Mouse (Mus musculus) kidney, postnatal 0 days (tissue): ENCODE data around the gene Rpl21. TPM values are rescaled to one million over a fixed set of nuclear protein-coding genes. Genes with fewer than 3 reads are reported as not detected.

Source experiments
- ATAC-seq: fragments of 200-750 bp; cut with Nextera tagmentation; replicated peaks from 2 replicates; pipeline ENCODE4 v1.8.0; 2017; ENCODE audit warnings: low read depth, moderate number of reproducible peaks, moderate TSS enrichment, moderate library complexity; ENCODE audit not compliant: low FRiP score
- DNase-seq: peaks from one replicate; pipeline ENCODE4 v3.0.0-alpha.2; 2016; ENCODE audit warnings: low spot score
- H3K27ac ChIP-seq: fragments of 300-500 bp; sonication (generic); 2 replicates; pipeline ENCODE4 v1.5.1; 2014; ENCODE audit warnings: mild to moderate bottlenecking
- H3K27me3 ChIP-seq: fragments of 300-500 bp; sonication (generic); 2 replicates; pipeline ENCODE4 v1.6.1; 2014; ENCODE audit warnings: low read length, mixed read lengths; ENCODE audit not compliant: insufficient read depth
- H3K36me3 ChIP-seq: fragments of 300-500 bp; sonication (generic); 2 replicates; pipeline ENCODE4 v1.6.1; 2014; ENCODE audit warnings: low read length, mixed read lengths; ENCODE audit not compliant: insufficient read depth
- H3K4me1 ChIP-seq: fragments of 300-500 bp; sonication (generic); replicated peaks from 2 replicates; pipeline ENCODE4 v1.6.1; 2014; ENCODE audit warnings: antibody characterized with exemption, low read length, mixed read lengths; ENCODE audit not compliant: insufficient read depth
- H3K4me2 ChIP-seq: fragments of 300-500 bp; sonication (generic); 2 replicates; pipeline ENCODE4 v1.6.1; 2014; ENCODE audit warnings: mild to moderate bottlenecking, low read length, moderate library complexity, mixed read lengths
- H3K4me3 ChIP-seq: fragments of 300-500 bp; sonication (generic); replicated peaks from 2 replicates; pipeline ENCODE4 v1.5.1; 2014; ENCODE audit warnings: low read depth, low read length
- H3K9ac ChIP-seq: fragments of 300-500 bp; sonication (generic); 2 replicates; pipeline ENCODE4 v1.6.1; 2014; ENCODE audit warnings: low read depth, low read length
- H3K9me3 ChIP-seq: fragments of 300-500 bp; sonication (generic); replicated peaks from 2 replicates; pipeline ENCODE4 v1.6.1; 2016; ENCODE audit warnings: low read length, inconsistent platforms, mixed read lengths
- CTCF ChIP-seq: IDR thresholded peaks from 2 replicates; pipeline ENCODE4 v1.5.1; 2016; ENCODE audit warnings: antibody characterized with exemption, low read depth, mild to moderate bottlenecking, moderate library complexity
- WGBS: fragments of 180-500 bp; shearing (Covaris S2); extraction: QIAGEN DNeasy Blood & Tissue Kit; methylation state at CpG from one replicate; pipeline ENCODE4 v1.1.7; 2014; 5-methylcytosine and 5-hydroxymethylcytosine counted together
- polyA plus RNA-seq: library from polyadenylated mRNA; unstranded; fragments of >200 nt; fragmentation: Nextera tagmentation; extraction: Ambion mirVana; gene quantifications from 2 replicates; pipeline ENCODE4 v1.2.1, GENCODE M21; 2015

Gene Rpl21
- polyA plus RNA-seq, 1 experiment from 2014 or later, result 688 TPM

DNA sequence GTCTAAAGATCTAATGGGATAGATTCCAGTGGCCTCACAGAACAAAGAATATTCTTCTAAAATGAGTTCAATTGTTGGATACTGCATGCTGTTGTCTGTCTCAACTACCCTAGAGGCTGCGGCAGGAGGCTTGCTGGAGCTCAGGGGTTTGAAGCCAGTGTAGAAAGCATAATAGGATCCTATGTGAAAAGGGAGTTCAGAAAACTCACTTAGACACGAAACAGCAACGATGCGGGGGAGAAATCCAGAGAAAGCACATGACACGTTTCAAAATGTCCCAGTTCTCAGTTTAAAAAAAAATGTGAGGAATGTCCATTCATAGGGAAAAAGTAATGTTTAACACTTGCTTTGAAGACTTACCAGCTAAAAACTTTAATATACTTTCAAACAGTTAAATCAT is 9.7 kb upstream of the Rpl21 start:
- DNase-seq (peak; percentile 35), ATAC-seq (no peak)
- Histone ChIP-seq H3K9ac (no peak overlapping the region), H3K4me2 (no peak overlapping the region), H3K27me3 (no peaks in the 10 kb centered on the region), H3K9me3 (no peaks in the 10 kb centered on the region), H3K4me1 (0 out of 2 replicates have a peak, but pooled peaks cover 3% of the 10 kb centered on the region), H3K36me3 (no peaks in the 10 kb centered on the region), H3K4me3 (no peak overlapping the region), H3K27ac (no peak overlapping the region)
- WGBS, result 51% methylated on average over 5 of the region's 5 CpGs
- no peak for TF ChIP-seq CTCF

DNA sequence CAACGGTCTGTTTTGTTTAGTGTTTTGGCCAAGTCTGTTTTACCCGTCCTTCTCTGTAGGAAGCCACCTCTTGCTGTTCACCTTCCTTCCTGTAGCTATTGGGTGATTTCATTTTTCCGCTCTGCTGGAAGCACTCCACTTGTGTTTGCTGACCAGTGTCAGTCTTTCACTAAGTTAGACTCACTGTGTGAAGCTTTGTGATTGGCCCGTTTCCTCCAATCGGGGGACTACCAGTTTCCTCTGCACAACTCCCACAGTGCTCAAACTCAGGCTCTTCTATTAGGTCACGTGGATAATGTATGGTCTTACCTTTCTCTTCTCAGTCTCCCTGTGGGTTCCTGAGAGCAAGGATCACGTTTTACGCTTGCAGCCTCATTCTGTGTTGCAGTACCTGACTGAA is 3.2 kb upstream of the Rpl21 start:
- Histone ChIP-seq H3K4me1 (peaks cover 6% of the 10 kb centered on the region; the same call in 1 of the 2 replicates), H3K9me3 (no peaks in the 10 kb centered on the region), H3K4me2 (no peak overlapping the region), H3K4me3 (no peak overlapping the region), H3K27ac (no peak overlapping the region), H3K9ac (no peak overlapping the region), H3K27me3 (no peaks in the 10 kb centered on the region), H3K36me3 (no peaks in the 10 kb centered on the region)
- DNase-seq, result no peak
- TF ChIP-seq CTCF, result no peak
- no peak for ATAC-seq
- WGBS, result 47% methylated on average over 8 of the region's 8 CpGs

DNA sequence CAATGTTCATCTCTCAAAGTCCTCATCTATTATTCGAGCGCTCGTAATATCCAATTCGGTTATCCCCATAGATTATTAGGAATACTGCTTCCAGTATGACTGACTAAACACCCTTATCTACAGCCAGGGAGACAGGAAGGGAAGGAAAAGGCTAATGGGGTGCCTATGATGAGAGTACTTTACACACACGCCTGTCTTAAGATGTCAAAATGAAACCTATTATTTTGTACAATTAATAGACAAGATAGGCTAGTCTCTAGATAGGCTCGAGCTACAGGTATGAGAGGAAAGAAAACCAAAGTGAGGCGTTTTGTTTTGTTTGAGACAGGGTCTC is 288 bp upstream of the Rpl21 start:
- Histone ChIP-seq H3K27me3 (no peaks in the 10 kb centered on the region), H3K4me3 (peak overlapping the region; percentile 93), H3K4me2 (peak overlapping the region; percentile 67), H3K36me3 (peaks cover 24% of the 10 kb centered on the region), H3K27ac (peak overlapping the region; percentile 88), H3K9ac (peak overlapping the region; percentile 96), H3K4me1 (peaks cover 6% of the 10 kb centered on the region; the same call in 1 of the 2 replicates), H3K9me3 (no peaks in the 10 kb centered on the region)
- DNase-seq (no peak), ATAC-seq (peak; percentile 30; the same call in 1 of the 2 replicates)
- TF ChIP-seq CTCF, result no peak
- WGBS, result 50% methylated on average over 7 of the region's 7 CpGs

GRCm38 (mm10) chr5:146833673-146834201 is 1.0 kb downstream of the Rpl21 start:
- peaks cover 32% of the 10 kb centered on the region for H3K36me3 ChIP-seq
- TF ChIP-seq CTCF, result no peak
- peak overlapping the region; percentile 88; the same call in 1 of the 2 replicates for H3K27ac ChIP-seq
- H3K4me2 ChIP-seq, result peak overlapping the region; percentile 67
- H3K9me3 ChIP-seq, result no peaks in the 10 kb centered on the region
- 14% methylated on average over 8 of the region's 8 CpGs for WGBS
- no peak for DNase-seq
- H3K4me1 ChIP-seq, result peaks cover 6% of the 10 kb centered on the region; the same call in 1 of the 2 replicates
- H3K9ac ChIP-seq, result peak overlapping the region; percentile 96
- H3K27me3 ChIP-seq, result no peaks in the 10 kb centered on the region
- no peak for ATAC-seq
- H3K4me3 ChIP-seq, result peak overlapping the region; percentile 93

DNA sequence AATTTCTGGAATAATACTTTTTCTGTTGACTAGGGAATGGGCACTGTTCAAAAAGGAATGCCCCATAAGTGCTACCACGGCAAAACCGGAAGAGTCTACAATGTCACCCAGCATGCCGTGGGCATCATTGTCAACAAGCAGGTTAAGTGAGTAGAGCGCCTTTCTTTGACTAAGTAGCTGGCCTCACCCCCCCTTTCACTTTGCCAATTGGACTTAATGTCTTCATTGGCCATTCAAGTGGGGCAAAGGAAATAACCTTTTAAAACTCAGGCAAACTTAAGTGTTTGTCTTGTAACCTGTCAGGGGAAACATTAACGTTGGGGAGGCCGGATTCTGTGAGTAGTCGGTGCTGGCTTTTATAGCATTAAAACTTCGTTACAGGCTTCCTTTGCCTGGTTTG is 2.3 kb downstream of the Rpl21 start:
- 74% methylated on average over 8 of the region's 8 CpGs for WGBS
- ATAC-seq, result no peak
- no peak for TF ChIP-seq CTCF
- H3K4me2 ChIP-seq, result no peak overlapping the region
- no peak overlapping the region for H3K27ac ChIP-seq
- H3K4me3 ChIP-seq, result no peak overlapping the region
- H3K36me3 ChIP-seq, result peaks cover 32% of the 10 kb centered on the region
- peaks cover 6% of the 10 kb centered on the region; the same call in 1 of the 2 replicates for H3K4me1 ChIP-seq
- DNase-seq, result no peak
- H3K27me3 ChIP-seq, result no peaks in the 10 kb centered on the region
- H3K9me3 ChIP-seq, result no peaks in the 10 kb centered on the region
- no peak overlapping the region for H3K9ac ChIP-seq

DNA sequence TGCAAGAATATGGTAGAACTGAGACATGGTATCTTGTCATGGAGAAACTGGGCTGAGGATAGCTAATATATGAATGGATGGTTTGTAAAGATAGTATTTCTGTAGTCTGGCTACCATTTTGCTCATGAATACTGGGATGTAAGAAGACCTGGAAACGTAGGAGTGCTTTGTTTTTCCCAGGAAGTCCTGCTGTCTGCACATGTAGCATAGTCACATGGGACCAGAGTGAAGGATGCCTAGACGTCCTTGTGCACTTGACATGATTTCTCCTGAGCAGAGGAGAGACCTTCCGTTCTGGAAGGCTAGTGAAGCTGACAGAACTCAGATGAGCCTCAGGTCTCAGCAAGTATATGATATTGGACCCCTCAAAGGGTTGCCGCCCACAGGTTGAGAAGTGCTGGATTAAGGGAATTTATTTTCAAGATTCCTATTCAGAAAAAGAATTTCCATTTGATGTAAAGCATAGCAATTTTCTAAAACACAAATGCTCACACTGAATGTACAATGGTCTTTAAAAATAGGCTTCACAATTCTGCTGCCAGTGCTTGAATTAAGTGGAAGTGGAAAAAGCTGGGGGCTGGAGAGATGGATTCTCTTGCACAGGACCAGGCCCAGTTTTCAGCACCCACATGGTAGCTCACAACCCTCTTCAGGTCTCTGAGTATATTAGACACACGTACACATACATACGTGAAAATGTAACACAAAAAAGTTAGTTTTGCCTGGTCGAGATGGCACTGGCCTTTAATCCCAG is 5.5 kb downstream of the Rpl21 start:
- no peak overlapping the region for H3K4me2 ChIP-seq
- H3K27me3 ChIP-seq, result no peaks in the 10 kb centered on the region
- no peak for TF ChIP-seq CTCF
- ATAC-seq, result no peak
- H3K4me3 ChIP-seq, result no peak overlapping the region
- H3K27ac ChIP-seq, result no peak overlapping the region
- no peaks in the 10 kb centered on the region for H3K9me3 ChIP-seq
- DNase-seq, result no peak
- no peaks in the 10 kb centered on the region for H3K4me1 ChIP-seq
- 58% methylated on average over 7 of the region's 7 CpGs for WGBS
- peaks cover 32% of the 10 kb centered on the region for H3K36me3 ChIP-seq
- H3K9ac ChIP-seq, result no peak overlapping the region
